Mouse (Mus musculus) hindbrain, embryonic 11.5 days (tissue): Measurements from ENCODE around the gene Ier2. TPM values are rescaled to one million over a fixed set of nuclear protein-coding genes. Genes with fewer than 3 reads are reported as not detected.

Experiments used
- ATAC-seq: fragments of 200-750 bp; cut with Nextera tagmentation; 2 replicates; pipeline ENCODE4 v1.8.0; 2017; ENCODE audit warnings: mild to moderate bottlenecking, moderate TSS enrichment, moderate library complexity; ENCODE audit not compliant: low FRiP score
- DNase-seq: peaks from one replicate; pipeline ENCODE4 v3.0.0-alpha.2; 2015; ENCODE audit warnings: low spot score
- H3K27ac ChIP-seq: fragments of 300-500 bp; sonication (generic); 2 replicates; pipeline ENCODE4 v1.5.1; 2014; ENCODE audit warnings: mild to moderate bottlenecking, low read depth, low read length
- H3K27me3 ChIP-seq: fragments of 300-500 bp; sonication (generic); 2 replicates; pipeline ENCODE4 v1.6.1; 2014; ENCODE audit warnings: mild to moderate bottlenecking, low read length, moderate library complexity, mixed read lengths; ENCODE audit not compliant: control insufficient read depth, insufficient read depth
- H3K36me3 ChIP-seq: fragments of 300-500 bp; sonication (generic); 2 replicates; pipeline ENCODE4 v1.6.1; 2014; ENCODE audit warnings: mild to moderate bottlenecking, low read length, moderate library complexity, mixed read lengths; ENCODE audit not compliant: control insufficient read depth, insufficient read depth
- H3K4me1 ChIP-seq: fragments of 300-500 bp; sonication (generic); replicated peaks from 2 replicates; pipeline ENCODE4 v1.6.1; 2014; ENCODE audit warnings: low read length, mixed read lengths; ENCODE audit not compliant: control insufficient read depth, insufficient read depth
- H3K4me2 ChIP-seq: fragments of 300-500 bp; sonication (generic); replicated peaks from 2 replicates; pipeline ENCODE4 v1.6.1; 2014; ENCODE audit warnings: mild to moderate bottlenecking, low read depth, low read length
- H3K4me3 ChIP-seq: fragments of 300-500 bp; sonication (generic); 2 replicates; pipeline ENCODE4 v1.5.1; 2014; ENCODE audit warnings: low read depth, low read length
- H3K9ac ChIP-seq: fragments of 300-500 bp; sonication (generic); 2 replicates; pipeline ENCODE4 v1.6.1; 2014; ENCODE audit warnings: low read depth, low read length
- H3K9me3 ChIP-seq: fragments of 300-500 bp; sonication (generic); 2 replicates; pipeline ENCODE4 v1.6.1; 2016; ENCODE audit warnings: low read length; ENCODE audit not compliant: control insufficient read depth
- WGBS: fragments of 180-500 bp; shearing (Covaris S2); extraction: QIAGEN DNeasy Blood & Tissue Kit; methylation state at CpG from one replicate; pipeline ENCODE4 v1.1.7; 2014; 5-methylcytosine and 5-hydroxymethylcytosine counted together
- polyA plus RNA-seq: library from polyadenylated mRNA; unstranded; fragments of >200 nt; fragmentation: Nextera tagmentation; extraction: Ambion mirVana; gene quantifications from 2 replicates; pipeline ENCODE4 v1.2.1, GENCODE M21; 2014

Gene Ier2
- polyA plus RNA-seq, 1 experiment from 2014 or later = 60.5 TPM

- no peaks in the 10 kb centered on the region for H3K36me3 ChIP-seq
- no peaks in the 10 kb centered on the region for H3K9me3 ChIP-seq
- H3K27ac ChIP-seq = no peak overlapping the region
- H3K4me1 ChIP-seq = peaks cover 7% of the 10 kb centered on the region
- DNase-seq (peak; percentile 41), ATAC-seq (peak; percentile 44)
- H3K4me3 ChIP-seq = no peak overlapping the region
- H3K27me3 ChIP-seq = no peaks in the 10 kb centered on the region
- H3K4me2 ChIP-seq = no peak overlapping the region
- WGBS = 20% methylated on average over 22 of the region's 22 CpGs
- no peak overlapping the region for H3K9ac ChIP-seq
These were observed 46.8 kb downstream of the Ier2 start for GRCm38 (mm10) chr8:84615666-84616485.

- ATAC-seq (no peak), DNase-seq (peak; percentile 74)
- Histone ChIP-seq H3K27ac (no peak overlapping the region), H3K9ac (no peak overlapping the region), H3K4me2 (no peak overlapping the region), H3K9me3 (no peaks in the 10 kb centered on the region), H3K27me3 (no peaks in the 10 kb centered on the region), H3K4me1 (peaks cover 7% of the 10 kb centered on the region), H3K4me3 (no peak overlapping the region), H3K36me3 (no peaks in the 10 kb centered on the region)
- 35% methylated on average over 16 of the region's 16 CpGs for WGBS
These were observed 48.0 kb downstream of the Ier2 start for GRCm38 (mm10) chr8:84614512-84615223.

Other genes with a start within 250 kb of the Ier2 start
- 47.9 and 51.1 TPM in 2 replicates for gene Trmt1, start 23.5 kb upstream of the Ier2 start, polyA plus RNA-seq
- gene Nacc1, start 25.0 kb upstream of the Ier2 start, polyA plus RNA-seq = 19.7 and 20.5 TPM in 2 replicates
- 5.3 and 5.4 TPM in 2 replicates for gene Lyl1, start 38.6 kb upstream of the Ier2 start, polyA plus RNA-seq
- 2.3 and 2.9 TPM in 2 replicates for gene G430095P16Rik, start 60.2 kb upstream of the Ier2 start, polyA plus RNA-seq
- 2.4 and 3.0 TPM in 2 replicates for gene Nfix, start 137.5 kb upstream of the Ier2 start, polyA plus RNA-seq
- 6.2 and 7.1 TPM in 2 replicates for gene Dand5, start 160.0 kb upstream of the Ier2 start, polyA plus RNA-seq
- gene Gadd45gip1, start 168.7 kb upstream of the Ier2 start, polyA plus RNA-seq = 36.0 and 37.2 TPM in 2 replicates
- 88.6 and 91.3 TPM in 2 replicates for gene Rad23a, start 177.8 kb upstream of the Ier2 start, polyA plus RNA-seq
- gene Calr, start 184.1 kb upstream of the Ier2 start, polyA plus RNA-seq = 837 and 845 TPM in 2 replicates
- gene Farsa, start 194.1 kb upstream of the Ier2 start, polyA plus RNA-seq = 89.6 and 91.4 TPM in 2 replicates
- gene Syce2, start 209.3 kb upstream of the Ier2 start, polyA plus RNA-seq = 51.1 and 57.8 TPM in 2 replicates
- 29.2 and 30.5 TPM in 2 replicates for gene Gcdh, start 231.1 kb upstream of the Ier2 start, polyA plus RNA-seq
- 12.0 and 14.8 TPM in 2 replicates for gene Klf1, start 239.1 kb upstream of the Ier2 start, polyA plus RNA-seq
- 5.8 and 6.4 TPM in 2 replicates for gene Dnase2a, start 245.7 kb upstream of the Ier2 start, polyA plus RNA-seq